Mouse (Mus musculus) embryonic facial prominence, embryonic 11.5 days (tissue): ENCODE measurements around the gene Gm17542. TPM values are rescaled to one million over a fixed set of nuclear protein-coding genes. Genes with fewer than 3 reads are reported as not detected.

Source experiments
- polyA plus RNA-seq: library from polyadenylated mRNA; unstranded; fragments of >200 nt; fragmentation: Nextera tagmentation; extraction: Ambion mirVana; gene quantifications from 2 replicates; pipeline ENCODE4 v1.2.1, GENCODE M21; 2014

The Gm17542 gene
- polyA plus RNA-seq, 1 experiment from 2014 or later: not detected

Other genes starting within 250 kb of the Gm17542 start
- gene Ccdc138, start 220.3 kb downstream of the Gm17542 start, polyA plus RNA-seq: 7.4 and 9.9 TPM in 2 replicates
- gene Edar, start 42.6 kb downstream of the Gm17542 start, polyA plus RNA-seq: 0.52 and 0.78 TPM in 2 replicates
- gene Sh3rf3, start 95.1 kb upstream of the Gm17542 start, polyA plus RNA-seq: 0.98 and 1.2 TPM in 2 replicates